Mouse (Mus musculus) lung, embryonic 16.5 days (tissue): ENCODE data around the gene Rhov. TPM values are rescaled to one million over a fixed set of nuclear protein-coding genes. Genes with fewer than 3 reads are reported as not detected.
A peak's percentile ranks its signal among the peaks of the same experiment; 100 is the strongest.

ENCODE experiments used
- ATAC-seq: fragments of 200-750 bp; cut with Nextera tagmentation; 2 replicates; pipeline ENCODE4 v1.8.0; 2017; ENCODE audit warnings: low read depth, mild to moderate bottlenecking, moderate library complexity
- H3K27ac ChIP-seq: fragments of 300-500 bp; sonication (generic); 2 replicates; pipeline ENCODE4 v1.5.1; 2014; ENCODE audit warnings: mild to moderate bottlenecking, control low read depth, low read length
- H3K27me3 ChIP-seq: fragments of 300-500 bp; sonication (generic); 2 replicates; pipeline ENCODE4 v1.6.1; 2014; ENCODE audit warnings: low read depth, low read length, mixed read lengths; ENCODE audit not compliant: control insufficient read depth, insufficient read depth
- H3K36me3 ChIP-seq: fragments of 300-500 bp; sonication (generic); 2 replicates; pipeline ENCODE4 v1.6.1; 2014; ENCODE audit warnings: low read length; ENCODE audit not compliant: control insufficient read depth, insufficient read depth
- H3K4me1 ChIP-seq: fragments of 300-500 bp; sonication (generic); replicated peaks from 2 replicates; pipeline ENCODE4 v1.6.1; 2014; ENCODE audit warnings: low read length, mixed read lengths; ENCODE audit not compliant: control insufficient read depth, insufficient read depth
- H3K4me2 ChIP-seq: fragments of 300-500 bp; sonication (generic); 2 replicates; pipeline ENCODE4 v1.6.1; 2014; ENCODE audit warnings: low read depth, low read length, control low read depth
- H3K4me3 ChIP-seq: fragments of 300-500 bp; sonication (generic); 2 replicates; pipeline ENCODE4 v1.5.1; 2014; ENCODE audit warnings: mild to moderate bottlenecking, low read length, control low read depth
- H3K9ac ChIP-seq: fragments of 300-500 bp; sonication (generic); 2 replicates; pipeline ENCODE4 v1.6.1; 2014; ENCODE audit warnings: low read length, control low read depth
- H3K9me3 ChIP-seq: fragments of 300-500 bp; sonication (generic); 2 replicates; pipeline ENCODE4 v1.6.1; 2016; ENCODE audit warnings: low read length; ENCODE audit not compliant: control insufficient read depth
- WGBS: fragments of 180-500 bp; shearing (Covaris S2); extraction: QIAGEN DNeasy Blood & Tissue Kit; methylation state at CpG from one replicate; pipeline ENCODE4 v1.1.7; 2014; 5-methylcytosine and 5-hydroxymethylcytosine counted together
- polyA plus RNA-seq: library from polyadenylated mRNA; unstranded; fragments of >200 nt; fragmentation: Nextera tagmentation; extraction: Ambion mirVana; gene quantifications from 2 replicates; pipeline ENCODE4 v1.2.1, GENCODE M21; 2015

Gene Rhov
- polyA plus RNA-seq, 1 experiment from 2014 or later, result 1.3 TPM

DNA sequence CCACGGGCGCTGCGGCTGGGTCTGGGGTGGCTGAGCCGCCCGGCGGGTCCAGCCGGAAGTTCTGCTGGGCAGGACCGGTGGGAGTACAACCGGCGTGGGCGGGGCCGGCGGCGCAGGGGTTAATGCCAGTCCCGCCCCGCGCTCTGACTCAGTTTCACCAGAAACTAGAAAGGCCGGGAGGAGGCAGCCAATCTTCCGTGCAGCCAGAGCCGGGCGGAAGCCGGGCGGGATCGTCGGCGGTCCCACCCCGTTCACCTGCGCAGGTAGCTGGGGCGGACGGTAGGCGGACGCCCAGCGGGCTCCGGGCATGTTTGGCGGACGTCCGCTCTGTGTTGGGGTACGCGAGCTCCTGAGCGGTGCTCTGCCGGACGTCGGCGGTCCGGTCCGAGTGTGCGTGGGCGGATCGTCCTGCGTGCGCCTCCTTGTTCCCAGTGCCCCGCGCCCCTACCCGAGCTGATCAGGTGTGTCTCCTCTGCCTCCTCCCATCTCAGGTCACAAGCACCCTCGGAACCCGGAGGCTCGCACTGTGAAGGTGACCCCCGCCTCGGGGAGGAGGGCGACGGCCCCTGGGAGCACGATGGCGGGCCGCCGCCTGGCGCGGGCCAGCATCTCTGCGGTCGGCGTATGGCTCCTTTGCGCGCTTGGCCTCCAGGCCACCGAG is 33.7 kb downstream of the Rhov start, which contains the start of gene Spint1:
Gene Spint1, plus strand, starts transcription at position 153 of the 661 bp plus-strand sequence.
- no peaks in the 10 kb centered on the region for H3K9me3 ChIP-seq
- peaks cover 35% of the 10 kb centered on the region for H3K27me3 ChIP-seq
- H3K4me1 ChIP-seq, result peaks cover 6% of the 10 kb centered on the region; the same call in 1 of the 2 replicates
- peak within 1 kb of the TSS; percentile 79 for H3K27ac ChIP-seq
- peak within 1 kb of the TSS; percentile 72 for H3K9ac ChIP-seq
- under 1% methylated on average over 70 of the region's 73 CpGs for WGBS
- peak within 1 kb of the TSS; percentile 71 for H3K4me2 ChIP-seq
- no peaks in the 10 kb centered on the region for H3K36me3 ChIP-seq
- peak; percentile 79 for ATAC-seq
- H3K4me3 ChIP-seq, result peak within 1 kb of the TSS; percentile 61

DNA sequence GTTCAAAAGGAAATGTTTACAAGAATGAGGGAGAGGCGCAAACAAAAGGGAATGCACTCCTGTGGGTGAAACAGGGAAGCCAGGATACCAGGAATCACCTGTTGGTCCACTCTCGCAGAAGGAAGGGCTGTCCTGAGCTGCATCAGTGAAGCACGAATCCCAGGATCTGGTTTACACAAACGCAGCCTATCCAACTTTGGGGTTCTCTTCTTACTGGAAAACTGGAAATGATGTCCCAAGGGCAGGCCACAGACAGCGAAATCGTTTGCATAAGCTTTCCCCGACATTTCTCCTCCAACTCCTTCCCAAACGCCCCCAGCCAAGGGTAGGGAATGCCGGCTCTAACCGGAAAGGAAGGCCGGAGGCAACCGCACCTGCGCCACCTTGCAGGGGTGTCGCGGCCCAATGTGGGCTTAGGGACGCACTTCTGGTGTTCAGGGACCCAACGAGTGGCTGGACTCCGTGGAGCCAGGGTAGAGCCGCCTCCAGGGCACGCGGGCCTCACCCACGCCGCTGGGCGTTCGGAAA is 34.3 kb downstream of the Rhov start:
- ATAC-seq, result peak; percentile 58
- Histone ChIP-seq H3K27ac (peak overlapping the region; percentile 79), H3K4me2 (peak overlapping the region; percentile 71), H3K9ac (peak overlapping the region; percentile 72), H3K4me1 (peaks cover 6% of the 10 kb centered on the region; the same call in 1 of the 2 replicates), H3K9me3 (no peaks in the 10 kb centered on the region), H3K27me3 (peaks cover 35% of the 10 kb centered on the region), H3K36me3 (no peaks in the 10 kb centered on the region), H3K4me3 (peak overlapping the region; percentile 61)
- 6% methylated on average over 22 of the region's 25 CpGs for WGBS

GRCm38 (mm10) chr2:119229775-119230704 is 41.0 kb downstream of the Rhov start, which contains the start of gene Ppp1r14d:
Gene Ppp1r14d (minus strand): TSS chr2:119229906.
- H3K9me3 ChIP-seq, result no peaks in the 10 kb centered on the region
- ATAC-seq, result no peak
- H3K4me1 ChIP-seq, result no peaks in the 10 kb centered on the region
- no peaks in the 10 kb centered on the region for H3K27me3 ChIP-seq
- H3K4me3 ChIP-seq, result no peak within 1 kb of the TSS
- H3K36me3 ChIP-seq, result no peaks in the 10 kb centered on the region
- no peak within 1 kb of the TSS for H3K9ac ChIP-seq
- H3K27ac ChIP-seq, result no peak within 1 kb of the TSS
- 59% methylated on average over 6 of the region's 6 CpGs for WGBS
- H3K4me2 ChIP-seq, result no peak within 1 kb of the TSS

Other genes starting within 250 kb of the Rhov start
- gene Ccdc32, start 241.9 kb downstream of the Rhov start, polyA plus RNA-seq, result 23.8 and 25.1 TPM in 2 replicates
- gene Rpusd2, start 236.5 kb downstream of the Rhov start, polyA plus RNA-seq, result 3.3 and 3.5 TPM in 2 replicates
- 62.8 and 64.4 TPM in 2 replicates for gene Knl1, start 224.2 kb downstream of the Rhov start, polyA plus RNA-seq
- gene Rad51, start 158.5 kb downstream of the Rhov start, polyA plus RNA-seq, result 52.6 and 53.0 TPM in 2 replicates
- gene Rmdn3, start 114.2 kb downstream of the Rhov start, polyA plus RNA-seq, result 39.9 and 41.1 TPM in 2 replicates
- 24.3 and 26.1 TPM in 2 replicates for gene Gchfr, start 103.5 kb downstream of the Rhov start, polyA plus RNA-seq
- gene Gm14137, start 96.8 kb downstream of the Rhov start, polyA plus RNA-seq, result 0.40 and 0.41 TPM in 2 replicates
- 48.7 and 50.8 TPM in 2 replicates for gene Zfyve19, start 62.7 kb downstream of the Rhov start, polyA plus RNA-seq
- 17.0 and 22.3 TPM in 2 replicates for gene Dnajc17, start 62.5 kb downstream of the Rhov start, polyA plus RNA-seq
- gene Ppp1r14d, start 41.4 kb downstream of the Rhov start, polyA plus RNA-seq, result 0.47 and 0.73 TPM in 2 replicates
- gene Spint1, start 33.9 kb downstream of the Rhov start, polyA plus RNA-seq, result 34.2 and 36.2 TPM in 2 replicates
- 18.8 and 19.5 TPM in 2 replicates for gene Vps18, start 17.5 kb upstream of the Rhov start, polyA plus RNA-seq
- 14.6 and 17.8 TPM in 2 replicates for gene Dll4, start 54.5 kb upstream of the Rhov start, polyA plus RNA-seq
- gene Chac1, start 80.0 kb upstream of the Rhov start, polyA plus RNA-seq, result 1.1 and 1.7 TPM in 2 replicates
- 4.2 TPM in 2 replicates for gene Ino80, start 206.4 kb upstream of the Rhov start, polyA plus RNA-seq